ENCODE assay signal across 8 mouse cellular contexts in genomic region chr9:111275156-111275555, GRCm38 (mm10). TPM values are rescaled to one million over a fixed set of nuclear protein-coding genes. Genes with fewer than 3 reads are reported as not detected.
DNase-seq lines count a peak whose midpoint lies in the region; ATAC-seq lines count a peak whose summit lies in the region.

No protein-coding gene starts in this region.

- 65% methylated on average over 1 of the region's 1 CpGs for WGBS in hindbrain, embryonic 10.5 days
- WGBS in hindbrain, embryonic 11.5 days, result 60% methylated on average over 1 of the region's 1 CpGs
- WGBS in embryonic facial prominence, embryonic 15.5 days, result 44% methylated on average over 1 of the region's 1 CpGs
- 65% methylated on average over 1 of the region's 1 CpGs for WGBS in midbrain, embryonic 16.5 days

- H3K27me3 ChIP-seq in hindbrain, embryonic 10.5 days (ENCODE audit: insufficient read depth, poor library complexity, severe bottlenecking), result no peaks in the 10 kb centered on the region
- H3K27me3 ChIP-seq in hindbrain, embryonic 11.5 days (ENCODE audit: control insufficient read depth, insufficient read depth, low read length), result no peaks in the 10 kb centered on the region
- H3K27me3 ChIP-seq in embryonic facial prominence, embryonic 15.5 days, result no peaks in the 10 kb centered on the region
- no peaks in the 10 kb centered on the region for H3K27me3 ChIP-seq in midbrain, embryonic 16.5 days (ENCODE audit: control insufficient read depth, insufficient read depth, low read depth, low read length)

- peaks cover 64% of the 10 kb centered on the region for H3K36me3 ChIP-seq in hindbrain, embryonic 10.5 days
- no peaks in the 10 kb centered on the region for H3K36me3 ChIP-seq in hindbrain, embryonic 11.5 days (ENCODE audit: control insufficient read depth, insufficient read depth, low read length)
- H3K36me3 ChIP-seq in embryonic facial prominence, embryonic 15.5 days, result peaks cover 19% of the 10 kb centered on the region
- peaks cover 7% of the 10 kb centered on the region for H3K36me3 ChIP-seq in midbrain, embryonic 16.5 days (ENCODE audit: control insufficient read depth, insufficient read depth, low read length)

- no peak overlapping the region for H3K27ac ChIP-seq in hindbrain, embryonic 10.5 days
- H3K27ac ChIP-seq in hindbrain, embryonic 11.5 days (ENCODE audit: low read depth, low read length), result no peak overlapping the region
- no peak overlapping the region for H3K27ac ChIP-seq in embryonic facial prominence, embryonic 15.5 days (replicated peaks)
- H3K27ac ChIP-seq in midbrain, embryonic 16.5 days (ENCODE audit: low read length), result no peak overlapping the region

- no peak overlapping the region; the same call in 1 of the 2 replicates for H3K4me2 ChIP-seq in hindbrain, embryonic 11.5 days (replicated peaks; ENCODE audit: low read depth, low read length)
- peak overlapping the region; percentile 76 for H3K4me2 ChIP-seq in embryonic facial prominence, embryonic 15.5 days (replicated peaks)
- peak overlapping the region; percentile 47 for H3K4me2 ChIP-seq in midbrain, embryonic 16.5 days (ENCODE audit: low read length)

- no peak for DNase-seq in hindbrain, embryonic 10.5 days (ENCODE audit: low spot score)
- DNase-seq in hindbrain, embryonic 11.5 days (ENCODE audit: low spot score), result no peak
- DNase-seq in kidney, postnatal 10 days, result peak; percentile 21
- no peak for DNase-seq in adipocyte (ENCODE audit: low spot score)
- no peak for DNase-seq in right cerebral cortex, postnatal 10 days (ENCODE audit: low spot score in 2 of 2)

- H3K4me1 ChIP-seq in hindbrain, embryonic 10.5 days (replicated peaks), result peaks cover 53% of the 10 kb centered on the region
- peaks cover 8% of the 10 kb centered on the region for H3K4me1 ChIP-seq in hindbrain, embryonic 11.5 days (replicated peaks; ENCODE audit: control insufficient read depth, insufficient read depth, low read length)
- H3K4me1 ChIP-seq in embryonic facial prominence, embryonic 15.5 days, result peaks cover 31% of the 10 kb centered on the region
- H3K4me1 ChIP-seq in midbrain, embryonic 16.5 days (ENCODE audit: control insufficient read depth, insufficient read depth, low read length), result peaks cover 52% of the 10 kb centered on the region

- no peaks in the 10 kb centered on the region for H3K9me3 ChIP-seq in hindbrain, embryonic 10.5 days
- H3K9me3 ChIP-seq in hindbrain, embryonic 11.5 days (ENCODE audit: control insufficient read depth, low read length), result no peaks in the 10 kb centered on the region
- H3K9me3 ChIP-seq in embryonic facial prominence, embryonic 15.5 days (replicated peaks), result no peaks in the 10 kb centered on the region
- no peaks in the 10 kb centered on the region for H3K9me3 ChIP-seq in midbrain, embryonic 16.5 days (replicated peaks; ENCODE audit: control insufficient read depth, low read length, poor library complexity, severe bottlenecking)

- no peak overlapping the region for H3K9ac ChIP-seq in hindbrain, embryonic 11.5 days (ENCODE audit: low read depth, low read length)
- no peak overlapping the region for H3K9ac ChIP-seq in embryonic facial prominence, embryonic 15.5 days
- peak overlapping the region; percentile 38; the same call in 1 of the 2 replicates for H3K9ac ChIP-seq in midbrain, embryonic 16.5 days (ENCODE audit: low read depth, low read length)

- H3K4me3 ChIP-seq in hindbrain, embryonic 10.5 days, result peak overlapping the region; percentile 87
- no peak overlapping the region for H3K4me3 ChIP-seq in hindbrain, embryonic 11.5 days (ENCODE audit: low read depth, low read length)
- peak overlapping the region; percentile 8; the same call in 1 of the 2 replicates for H3K4me3 ChIP-seq in embryonic facial prominence, embryonic 15.5 days (replicated peaks)
- H3K4me3 ChIP-seq in midbrain, embryonic 16.5 days (ENCODE audit: low read depth, low read length), result 0 out of 2 replicates have a peak overlapping the region, but pooled peaks have one; percentile 3

- ATAC-seq in hindbrain, embryonic 11.5 days (ENCODE audit: low FRiP score), result no peak
- no peak for ATAC-seq in embryonic facial prominence, embryonic 15.5 days (ENCODE audit: insufficient number of reproducible peaks, low FRiP score, low TSS enrichment, low read depth)
- no peak for ATAC-seq in midbrain, embryonic 16.5 days
- no peak for ATAC-seq in frontal cortex, adult (ENCODE audit: low TSS enrichment)

RNA-seq across cellular contexts. Expression of gene Epm2aip1, which starts 3.4 kb away (rescaled TPM):
- 25.1 and 26.1 TPM in 2 replicates for polyA plus RNA-seq in hindbrain, embryonic 10.5 days (2016; fragmentation: Nextera tagmentation; extraction: Ambion mirVana)
- polyA plus RNA-seq in hindbrain, embryonic 11.5 days (2014; fragmentation: Nextera tagmentation; extraction: Ambion mirVana), result 36.3 and 43.5 TPM in 2 replicates
- polyA plus RNA-seq in embryonic facial prominence, embryonic 15.5 days (2015; fragmentation: Nextera tagmentation; extraction: Ambion mirVana), result 27.4 and 28.4 TPM in 2 replicates
- 71.7 and 74.6 TPM in 2 replicates for polyA plus RNA-seq in midbrain, embryonic 16.5 days (2015; fragmentation: Nextera tagmentation; extraction: Ambion mirVana)

RNA-seq across cellular contexts. Expression of gene Mlh1, which starts 3.6 kb away (rescaled TPM):
- 41.0 and 49.0 TPM in 2 replicates for polyA plus RNA-seq in hindbrain, embryonic 10.5 days (2016; fragmentation: Nextera tagmentation; extraction: Ambion mirVana)
- polyA plus RNA-seq in hindbrain, embryonic 11.5 days (2014; fragmentation: Nextera tagmentation; extraction: Ambion mirVana), result 38.5 and 45.5 TPM in 2 replicates
- polyA plus RNA-seq in embryonic facial prominence, embryonic 15.5 days (2015; fragmentation: Nextera tagmentation; extraction: Ambion mirVana), result 33.2 and 34.3 TPM in 2 replicates
- 27.3 and 31.0 TPM in 2 replicates for polyA plus RNA-seq in midbrain, embryonic 16.5 days (2015; fragmentation: Nextera tagmentation; extraction: Ambion mirVana)

RNA-seq across cellular contexts. Expression of gene Trank1, which starts 36.4 kb away (rescaled TPM):
- 0.05 and 0.20 TPM in 2 replicates for polyA plus RNA-seq in hindbrain, embryonic 10.5 days (2016; fragmentation: Nextera tagmentation; extraction: Ambion mirVana)
- 0.12 and 0.27 TPM in 2 replicates for polyA plus RNA-seq in hindbrain, embryonic 11.5 days (2014; fragmentation: Nextera tagmentation; extraction: Ambion mirVana)
- 0.54 and 0.68 TPM in 2 replicates for polyA plus RNA-seq in embryonic facial prominence, embryonic 15.5 days (2015; fragmentation: Nextera tagmentation; extraction: Ambion mirVana)
- 17.7 and 20.7 TPM in 2 replicates for polyA plus RNA-seq in midbrain, embryonic 16.5 days (2015; fragmentation: Nextera tagmentation; extraction: Ambion mirVana)

Comparison
In these comparisons a context has a peak if more than half of its experiments do, and no peak if none do; other contexts are left out.
1. RNA of gene Trank1, which starts 36.4 kb away (polyA plus RNA-seq): 17.7 to 20.7 TPM in midbrain, embryonic 16.5 days; 0.54 to 0.68 TPM in embryonic facial prominence, embryonic 15.5 days, 0.05 to 0.20 TPM in hindbrain, embryonic 10.5 days and 0.12 to 0.27 TPM in hindbrain, embryonic 11.5 days; every median in the first group is over 10 times any median in the second.